21 mouse cellular contexts compared by ENCODE assay signal in genomic region chr8:107682066-107682465, GRCm38 (mm10).
DNase-seq lines count a peak whose midpoint lies in the region; TF ChIP-seq lines count a peak whose summit lies in the region.
"Had no signal": no experiment of that assay in that cellular context is flagged by ENCODE, and none has a peak within 500 bp of the region (broad histone marks: within the 10 kb centered on the region; RNA-seq: fewer than 3 reads in every experiment).

No protein-coding gene starts in this region.

- peak; percentile 75 for DNase-seq in 3134 (ENCODE audit: extremely low read depth, insufficient read length, low spot score)
- peak; percentile 89 for DNase-seq in ES-CJ7 (ENCODE audit: low read depth, low spot score)
- peak; percentile 91 for DNase-seq in ZHBTc4 (ENCODE audit: low read depth, low spot score)
- no peak for DNase-seq in spleen, adult 18-20 months
- no peak for DNase-seq in frontal cortex, postnatal 10 days (ENCODE audit: low spot score in 2 of 2)
- no peak for DNase-seq in kidney, postnatal 25 days
- DNase-seq: adrenal gland, postnatal 10 days; B cell, adult 2 months; cerebellum, adult 11 months; cerebellum, adult 8-10 months; cerebellum, postnatal 14 days; embryo, embryonic 11 days; gastrocnemius, postnatal 36 days; heart, adult 18-20 months; heart, postnatal 14 days had no signal

- peak overlapping the region; percentile 14 for H3K4me3 ChIP-seq in C2C12 (ENCODE audit: insufficient read depth, poor library complexity, severe bottlenecking)
- H3K4me3 ChIP-seq: embryonic facial prominence, embryonic 15.5 days; erythroblast, embryonic 14.5 days; forebrain, embryonic 10.5 days; heart, embryonic 15.5 days; intestine, embryonic 15.5 days had no signal

- no peak overlapping the region for H3ac ChIP-seq in C2C12 (ENCODE audit: control insufficient read depth, insufficient read length, low read depth)

- H3K36me3 ChIP-seq in C2C12 (ENCODE audit: control insufficient read depth, insufficient read depth), result no peaks in the 10 kb centered on the region
- H3K36me3 ChIP-seq: embryonic facial prominence, embryonic 15.5 days; forebrain, embryonic 10.5 days; heart, embryonic 15.5 days; intestine, embryonic 15.5 days had no signal

- H3K27me3 ChIP-seq in C2C12 (ENCODE audit: control insufficient read depth, insufficient read depth, insufficient read length), result no peaks in the 10 kb centered on the region
- H3K27me3 ChIP-seq: heart, embryonic 15.5 days; intestine, embryonic 15.5 days had no signal

- H3K79me2 ChIP-seq in C2C12 (ENCODE audit: control insufficient read depth, insufficient read depth), result no peaks in the 10 kb centered on the region

- no peaks in the 10 kb centered on the region for H3K79me3 ChIP-seq in C2C12 (ENCODE audit: low read depth)

- no peak for TF ChIP-seq CTCF in C2C12 (IDR thresholded peaks at IDR 0.05; ENCODE audit: control insufficient read depth, insufficient read depth, insufficient read length)

TF ChIP-seq in C2C12, 6 proteins besides CTCF, POLR2A, EP300 and RAD21:
- no peak for TF ChIP-seq FOSL1 (IDR thresholded peaks at IDR 0.05; ENCODE audit: insufficient read depth, low read length, poor library complexity, severe bottlenecking)
- TF ChIP-seq MAX (IDR thresholded peaks at IDR 0.05), result no peak
- no peak for TF ChIP-seq MYOD1 (IDR thresholded peaks at IDR 0.05; ENCODE audit: control insufficient read depth, insufficient read length, low read depth)
- TF ChIP-seq CEBPB (IDR thresholded peaks at IDR 0.05; ENCODE audit: low read depth), result no peak
- no peak for TF ChIP-seq MYOG (IDR thresholded peaks at IDR 0.05; ENCODE audit: control insufficient read depth, extremely low read depth, insufficient read length)
- TF ChIP-seq USF1 (IDR thresholded peaks at IDR 0.05; ENCODE audit: low read depth), result no peak

Comparison
In these comparisons a context has a peak if more than half of its experiments do, and no peak if none do; other contexts are left out.
1. DNase-seq: peak in 3134 (single experiment), ES-CJ7 (single experiment) and ZHBTc4 (single experiment); none in spleen, adult 18-20 months (0 of 2), frontal cortex, postnatal 10 days (0 of 2) and kidney, postnatal 25 days (0 of 2).